Mouse (Mus musculus) bone marrow macrophage, adult 2 months (primary cell): ENCODE measurements around the gene Cnst.

Experiments used
- CTCF ChIP-seq: IDR thresholded peaks from 2 replicates; pipeline ENCODE4 v1.5.1; 2012; ENCODE audit warnings: low read depth, mild to moderate bottlenecking, low read length, moderate library complexity
- POLR2A ChIP-seq: IDR thresholded peaks from 2 replicates; pipeline ENCODE4 v1.6.1; 2012; ENCODE audit warnings: mild to moderate bottlenecking, low read depth, low read length, borderline replicate concordance

DNA sequence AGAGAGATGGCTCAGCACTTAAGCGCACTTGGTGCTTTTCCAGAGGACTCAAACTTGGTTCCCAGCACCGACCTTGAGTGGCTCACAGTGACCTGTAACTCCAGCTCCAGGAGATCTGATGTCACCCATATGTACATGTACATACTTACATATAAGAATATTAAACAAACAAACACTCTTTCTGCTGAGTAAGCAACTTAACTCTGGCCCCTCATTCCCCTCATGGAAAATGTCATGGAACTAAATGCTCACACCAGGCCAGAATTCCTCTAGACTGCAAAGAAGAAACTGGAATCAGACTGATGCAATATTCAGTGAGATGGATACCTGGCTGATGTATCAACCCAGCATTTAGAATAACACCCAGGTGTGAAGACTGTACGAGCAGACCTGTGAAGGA is 7.1 kb upstream of the Cnst start:
- TF ChIP-seq POLR2A (no peak), CTCF (no peak)
